Comparison of ENCODE assay signal across 11 mouse cellular contexts in the genomic region with DNA sequence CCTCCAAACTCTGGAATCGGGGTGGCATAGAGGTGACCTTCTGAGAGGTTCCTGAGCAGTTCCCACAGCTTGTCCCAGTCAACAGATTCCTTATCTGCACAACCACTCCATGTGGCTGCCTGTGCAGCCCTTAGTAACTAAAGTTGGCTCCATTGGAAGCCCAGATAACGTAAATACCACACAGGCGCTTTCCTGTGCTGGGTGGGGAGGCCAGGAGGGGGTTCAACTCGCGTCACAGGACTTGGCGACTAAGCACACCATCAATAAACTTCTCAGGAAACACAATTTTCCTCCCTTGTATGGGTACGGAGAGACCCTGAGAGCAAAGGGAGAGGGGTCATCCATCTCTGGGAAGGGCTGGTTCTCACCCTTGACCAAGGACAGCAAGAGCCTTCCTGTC. TPM values are rescaled to one million over a fixed set of nuclear protein-coding genes. Genes with fewer than 3 reads are reported as not detected.
DNase-seq lines count a peak whose midpoint lies in the region; ATAC-seq and TF ChIP-seq lines count a peak whose summit lies in the region.
"Had no signal": no experiment of that assay in that cellular context is flagged by ENCODE, and none has a peak within 500 bp of the region (broad histone marks: within the 10 kb centered on the region; RNA-seq: fewer than 3 reads in every experiment).

No protein-coding gene starts in this region.

- no peak overlapping the region for H3K4me3 ChIP-seq in heart, adult 2 months
- no peak overlapping the region for H3K4me3 ChIP-seq in heart, embryonic 14.5 days (ENCODE audit: control insufficient read depth in 1 of 2, insufficient read depth in 1 of 2, low read depth in 1 of 2, low read length in 2 of 2)
- H3K4me3 ChIP-seq in liver, embryonic 15.5 days (replicated peaks) = no peak overlapping the region
- no peak overlapping the region for H3K4me3 ChIP-seq in cerebellum, adult 2 months (replicated peaks; ENCODE audit: insufficient read depth, low read depth, low read length)
- H3K4me3 ChIP-seq: embryonic facial prominence, embryonic 13.5 days; limb, embryonic 12.5 days had no signal

- no peaks in the 10 kb centered on the region for H3K9me3 ChIP-seq in heart, embryonic 14.5 days (ENCODE audit: control insufficient read depth, low read length)
- H3K9me3 ChIP-seq in liver, embryonic 15.5 days (replicated peaks) = no peaks in the 10 kb centered on the region
- H3K9me3 ChIP-seq: embryonic facial prominence, embryonic 13.5 days; limb, embryonic 12.5 days had no signal

- TF ChIP-seq POLR2A in heart, adult 2 months (IDR thresholded peaks at IDR 0.05; ENCODE audit: insufficient read depth, low read depth, low read length) = no peak
- TF ChIP-seq POLR2A in cerebellum, adult 2 months (IDR thresholded peaks at IDR 0.05; ENCODE audit: borderline replicate concordance, insufficient read depth, low read length) = no peak

- intact Hi-C loops in heart, adult 2 months (cut with DNase I) = no loop called here

- DNase-seq in heart, adult 2 months = peak in 1 of 2 experiments; percentile 48
- no peak for DNase-seq in layer of hippocampus, adult 9-11 months
- DNase-seq in cerebellum, adult 2 months = no peak
- DNase-seq in urinary bladder, postnatal 14 days (ENCODE audit: low spot score) = no peak
- DNase-seq: kidney, postnatal 36 days had no signal

- TF ChIP-seq CTCF in heart, adult 2 months (IDR thresholded peaks at IDR 0.05) = no peak
- no peak for TF ChIP-seq CTCF in cerebellum, adult 2 months (IDR thresholded peaks at IDR 0.05; ENCODE audit: borderline replicate concordance, insufficient read depth, low read depth, low read length)

- peak overlapping the region; percentile 56 for H3K27ac ChIP-seq in heart, adult 2 months
- peak overlapping the region; percentile 74 to 85 for H3K27ac ChIP-seq in heart, embryonic 14.5 days (replicated peaks in 1 of 2; ENCODE audit: control insufficient read depth in 1 of 2, insufficient read depth in 1 of 2, low read depth in 2 of 2, low read length in 2 of 2)
- H3K27ac ChIP-seq in liver, embryonic 15.5 days (replicated peaks) = peak overlapping the region; percentile 59
- no peak overlapping the region for H3K27ac ChIP-seq in cerebellum, adult 2 months (ENCODE audit: insufficient read depth, low read length)
- H3K27ac ChIP-seq: embryonic facial prominence, embryonic 13.5 days; hindbrain, embryonic 14.5 days; limb, embryonic 12.5 days had no signal

- peaks cover 6% of the 10 kb centered on the region for H3K36me3 ChIP-seq in heart, adult 2 months (ENCODE audit: control insufficient read depth, insufficient read depth, low read length)
- H3K36me3 ChIP-seq in heart, embryonic 14.5 days (ENCODE audit: control insufficient read depth, insufficient read depth, low read length) = no peaks in the 10 kb centered on the region
- H3K36me3 ChIP-seq in liver, embryonic 15.5 days (replicated peaks) = no peaks in the 10 kb centered on the region
- H3K36me3 ChIP-seq: embryonic facial prominence, embryonic 13.5 days; limb, embryonic 12.5 days had no signal

- TF ChIP-seq EP300 in heart, adult 2 months (IDR thresholded peaks at IDR 0.05; ENCODE audit: insufficient read depth, low read depth, low read length) = no peak

- peak; percentile 85 for ATAC-seq in heart, embryonic 14.5 days (ENCODE audit: insufficient number of reproducible peaks, insufficient read depth, low FRiP score, low read depth)
- ATAC-seq in liver, embryonic 15.5 days (ENCODE audit: insufficient read depth) = peak; percentile 95
- ATAC-seq in megakaryocyte progenitor cell, adult 5-6 weeks (replicated peaks; ENCODE audit: poor library complexity) = peak; percentile 82

- peak overlapping the region; percentile 31; the same call in 1 of the 2 replicates for H3K4me2 ChIP-seq in heart, embryonic 14.5 days (ENCODE audit: low read length)
- H3K4me2 ChIP-seq in liver, embryonic 15.5 days = peak overlapping the region; percentile 27
- H3K4me2 ChIP-seq: embryonic facial prominence, embryonic 13.5 days; hindbrain, embryonic 14.5 days; limb, embryonic 12.5 days had no signal

- whole genome bisulfite sequencing in heart, adult 2 months = 26% methylated on average over 7 of the region's 7 CpGs
- WGBS in heart, embryonic 14.5 days = 11% methylated on average over 7 of the region's 7 CpGs
- WGBS in liver, embryonic 15.5 days (ENCODE audit: insufficient replicate concordance) = 20% methylated on average over 7 of the region's 7 CpGs
- 83% methylated on average over 7 of the region's 7 CpGs for WGBS in cerebellum, adult 2 months

- H3K79me2 ChIP-seq in heart, adult 2 months (replicated peaks; ENCODE audit: control insufficient read depth, insufficient read depth, low read length) = no peaks in the 10 kb centered on the region

- peaks cover 7% of the 10 kb centered on the region for H3K4me1 ChIP-seq in heart, adult 2 months (ENCODE audit: control insufficient read depth, insufficient read depth, low read length)
- peaks cover 15 to 27% of the 10 kb centered on the region in 2 experiments for H3K4me1 ChIP-seq in heart, embryonic 14.5 days (ENCODE audit: control insufficient read depth in 2 of 2, insufficient read depth in 2 of 2, low read length in 2 of 2)
- H3K4me1 ChIP-seq in liver, embryonic 15.5 days (replicated peaks) = peaks cover 33% of the 10 kb centered on the region
- H3K4me1 ChIP-seq in cerebellum, adult 2 months (ENCODE audit: control insufficient read depth, insufficient read depth, low read length) = no peaks in the 10 kb centered on the region
- H3K4me1 ChIP-seq: embryonic facial prominence, embryonic 13.5 days; limb, embryonic 12.5 days had no signal

- no peaks in the 10 kb centered on the region for H3K27me3 ChIP-seq in heart, adult 2 months (ENCODE audit: control insufficient read depth, insufficient read depth, low read length)
- H3K27me3 ChIP-seq in heart, embryonic 14.5 days (ENCODE audit: control insufficient read depth, insufficient read depth, low read length) = no peaks in the 10 kb centered on the region
- no peaks in the 10 kb centered on the region for H3K27me3 ChIP-seq in liver, embryonic 15.5 days
- no peaks in the 10 kb centered on the region for H3K27me3 ChIP-seq in cerebellum, adult 2 months (ENCODE audit: control insufficient read depth, insufficient read depth, low read length)
- H3K27me3 ChIP-seq: embryonic facial prominence, embryonic 13.5 days; limb, embryonic 12.5 days had no signal

- no peak overlapping the region for H3K9ac ChIP-seq in heart, adult 2 months (ENCODE audit: low read depth, low read length)
- H3K9ac ChIP-seq in heart, embryonic 14.5 days (ENCODE audit: low read length) = no peak overlapping the region
- H3K9ac ChIP-seq in liver, embryonic 15.5 days = peak overlapping the region; percentile 6; the same call in 1 of the 2 replicates
- H3K9ac ChIP-seq: embryonic facial prominence, embryonic 13.5 days; hindbrain, embryonic 14.5 days; limb, embryonic 12.5 days had no signal

RNA-seq across cellular contexts. Expression of a gene that starts 40.2 kb away (rescaled TPM):
- total RNA-seq in heart, adult 2 months (2021) = 10 to 100 TPM; 28.0 to 31.0 TPM
- 17.4 and 28.8 TPM in 2 replicates for polyA plus RNA-seq in heart, adult 2 months (2012; rRNA removed)
- 5.7 and 6.3 TPM in 2 replicates for polyA plus RNA-seq in heart, embryonic 14.5 days (2014; fragmentation: Nextera tagmentation; extraction: Ambion mirVana)
- 23.8 and 24.1 TPM in 2 replicates for polyA plus RNA-seq in liver, embryonic 15.5 days (2015; fragmentation: Nextera tagmentation; extraction: Ambion mirVana)
- total RNA-seq in megakaryocyte progenitor cell, adult 5-6 weeks (2015) = 0.10 TPM in 1 of 2 replicates, not detected in the other
- total RNA-seq in megakaryocyte progenitor cell, adult 5-6 weeks (2017) = not detected in 2 replicates
- polyA plus RNA-seq in cerebellum, adult 2 months (2012; rRNA removed) = 0.34 and 0.43 TPM in 2 replicates

RNA-seq across cellular contexts. Expression of a gene that starts 59.0 kb away (rescaled TPM):
- total RNA-seq in heart, adult 2 months (2021) = 10 to 100 TPM; 33.2 to 36.4 TPM
- 19.4 and 44.3 TPM in 2 replicates for polyA plus RNA-seq in heart, adult 2 months (2012; rRNA removed)
- 39.5 and 40.2 TPM in 2 replicates for polyA plus RNA-seq in heart, embryonic 14.5 days (2014; fragmentation: Nextera tagmentation; extraction: Ambion mirVana)
- 24.7 and 29.0 TPM in 2 replicates for polyA plus RNA-seq in liver, embryonic 15.5 days (2015; fragmentation: Nextera tagmentation; extraction: Ambion mirVana)
- total RNA-seq in megakaryocyte progenitor cell, adult 5-6 weeks (2015) = 20.1 and 34.9 TPM in 2 replicates
- total RNA-seq in megakaryocyte progenitor cell, adult 5-6 weeks (2017) = 26.2 and 35.4 TPM in 2 replicates
- 81.3 and 88.4 TPM in 2 replicates for polyA plus RNA-seq in cerebellum, adult 2 months (2012; rRNA removed)
